Mouse (Mus musculus) liver, postnatal 0 days (tissue): ENCODE data around the gene Hist1h3c.

Experiments
- CTCF ChIP-seq: sonication (generic); IDR thresholded peaks from 2 replicates; pipeline ENCODE4 v1.5.1; 2016; ENCODE audit warnings: antibody characterized with exemption, low read depth
- EP300 ChIP-seq: IDR thresholded peaks from 2 replicates; pipeline ENCODE4 v1.6.1; 2016; ENCODE audit warnings: antibody characterized with exemption, low read depth, mild to moderate bottlenecking

DNA sequence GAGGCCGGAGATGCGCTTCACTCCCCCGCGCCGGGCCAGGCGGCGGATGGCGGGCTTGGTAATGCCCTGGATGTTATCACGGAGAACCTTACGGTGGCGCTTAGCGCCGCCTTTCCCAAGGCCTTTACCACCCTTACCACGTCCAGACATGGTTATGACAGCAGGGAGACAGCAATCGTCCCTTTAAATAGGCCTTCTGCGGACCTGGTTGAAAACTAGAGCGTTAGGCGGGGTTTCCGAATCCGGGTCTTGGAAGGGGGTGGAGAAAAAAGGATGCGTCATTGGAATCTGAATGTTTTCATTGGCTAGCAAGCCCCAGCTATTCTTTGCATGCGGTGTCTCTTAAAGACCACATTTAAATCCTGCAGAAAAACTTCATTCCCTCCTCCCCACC is 47.1 kb downstream of the Hist1h3c start, which contains the start of gene Hist1h4c:
- peak; percentile 96 for TF ChIP-seq EP300
- TF ChIP-seq CTCF: peak; percentile 34
